Mouse (Mus musculus) skeletal muscle tissue, adult 2 months (tissue): ENCODE results near the gene Rbpjl.

Source experiments
- DNase-seq: peaks from one replicate; pipeline ENCODE4 v3.0.0-alpha.2; 2012; ENCODE audit warnings: low read depth, low spot score

The Rbpjl gene

GRCm38 (mm10) chr2:164445399-164446085 is 42.6 kb downstream of the Rbpjl start:
- DNase-seq: no peak

- no peak for DNase-seq
These were observed 43.1 kb downstream of the Rbpjl start for GRCm38 (mm10) chr2:164446086-164446469.

GRCm38 (mm10) chr2:164448140-164448539 is 45.2 kb downstream of the Rbpjl start:
- DNase-seq: no peak

GRCm38 (mm10) chr2:164448921-164449320 is 46.0 kb downstream of the Rbpjl start:
- DNase-seq: no peak

- DNase-seq: no peak
These were observed 46.6 kb downstream of the Rbpjl start for GRCm38 (mm10) chr2:164449341-164450042.

GRCm38 (mm10) chr2:164452000-164452676 is 49.2 kb downstream of the Rbpjl start:
- DNase-seq: no peak

GRCm38 (mm10) chr2:164453047-164453757 is 50.3 kb downstream of the Rbpjl start:
- DNase-seq: no peak

GRCm38 (mm10) chr2:164453887-164454500 is 51.1 kb downstream of the Rbpjl start:
- DNase-seq: no peak

GRCm38 (mm10) chr2:164454846-164455245 is 51.9 kb downstream of the Rbpjl start:
- peak; percentile 87 for DNase-seq

GRCm38 (mm10) chr2:164455421-164456190 is 52.7 kb downstream of the Rbpjl start:
- DNase-seq: peak; percentile 79

- no peak for DNase-seq
These were observed 53.5 kb downstream of the Rbpjl start for GRCm38 (mm10) chr2:164456413-164456812.

GRCm38 (mm10) chr2:164456864-164457300 is 53.9 kb downstream of the Rbpjl start, which contains the start of gene Sys1:
Gene Sys1, plus strand, starts transcription at chr2:164456964.
- no peak for DNase-seq

- no peak for DNase-seq
These were observed 55.0 kb downstream of the Rbpjl start for GRCm38 (mm10) chr2:164457942-164458341.

- DNase-seq: no peak
These were observed 55.6 kb downstream of the Rbpjl start for GRCm38 (mm10) chr2:164458535-164458934.

GRCm38 (mm10) chr2:164460745-164461551 is 58.0 kb downstream of the Rbpjl start, which contains the start of gene Gm20458:
Gene Gm20458, plus strand, starts transcription at chr2:164460967.
- DNase-seq: peak; percentile 98
